Mouse (Mus musculus) midbrain, embryonic 16.5 days (tissue): Measurements from ENCODE around the gene Adcy5. TPM values are rescaled to one million over a fixed set of nuclear protein-coding genes. Genes with fewer than 3 reads are reported as not detected.

Experiments
- ATAC-seq: fragments of 200-750 bp; cut with Nextera tagmentation; 2 replicates; pipeline ENCODE4 v1.8.0; 2017; ENCODE audit warnings: moderate TSS enrichment
- H3K27ac ChIP-seq: fragments of 300-500 bp; sonication (generic); 2 replicates; pipeline ENCODE4 v1.5.1; 2014; ENCODE audit warnings: mild to moderate bottlenecking, low read length, mixed read lengths
- H3K27me3 ChIP-seq: fragments of 300-500 bp; sonication (generic); 2 replicates; pipeline ENCODE4 v1.6.1; 2014; ENCODE audit warnings: low read depth, low read length, mixed read lengths; ENCODE audit not compliant: control insufficient read depth, insufficient read depth
- H3K36me3 ChIP-seq: fragments of 300-500 bp; sonication (generic); 2 replicates; pipeline ENCODE4 v1.6.1; 2014; ENCODE audit warnings: mild to moderate bottlenecking, low read length, moderate library complexity, mixed read lengths; ENCODE audit not compliant: control insufficient read depth, insufficient read depth
- H3K4me1 ChIP-seq: fragments of 300-500 bp; sonication (generic); 2 replicates; pipeline ENCODE4 v1.6.1; 2014; ENCODE audit warnings: mild to moderate bottlenecking, low read length, mixed read lengths; ENCODE audit not compliant: control insufficient read depth, insufficient read depth
- H3K4me2 ChIP-seq: fragments of 300-500 bp; sonication (generic); 2 replicates; pipeline ENCODE4 v1.6.1; 2014; ENCODE audit warnings: mild to moderate bottlenecking, low read length, mixed read lengths
- H3K4me3 ChIP-seq: fragments of 300-500 bp; sonication (generic); 2 replicates; pipeline ENCODE4 v1.5.1; 2014; ENCODE audit warnings: low read depth, mild to moderate bottlenecking, low read length, moderate library complexity, mixed read lengths
- H3K9ac ChIP-seq: fragments of 300-500 bp; sonication (generic); 2 replicates; pipeline ENCODE4 v1.6.1; 2014; ENCODE audit warnings: low read depth, low read length, mixed read lengths
- H3K9me3 ChIP-seq: fragments of 300-500 bp; sonication (generic); replicated peaks from 2 replicates; pipeline ENCODE4 v1.6.1; 2014; ENCODE audit warnings: mild to moderate bottlenecking, low read length, mixed read lengths; ENCODE audit not compliant: control insufficient read depth, poor library complexity, severe bottlenecking
- WGBS: fragments of 180-500 bp; shearing (Covaris S2); extraction: QIAGEN DNeasy Blood & Tissue Kit; methylation state at CpG from one replicate; pipeline ENCODE4 v1.1.7; 2014; 5-methylcytosine and 5-hydroxymethylcytosine counted together
- polyA plus RNA-seq: library from polyadenylated mRNA; unstranded; fragments of >200 nt; fragmentation: Nextera tagmentation; extraction: Ambion mirVana; gene quantifications from 2 replicates; pipeline ENCODE4 v1.2.1, GENCODE M21; 2015

The Adcy5 gene
- polyA plus RNA-seq, 1 experiment from 2014 or later: 7.1 TPM

DNA sequence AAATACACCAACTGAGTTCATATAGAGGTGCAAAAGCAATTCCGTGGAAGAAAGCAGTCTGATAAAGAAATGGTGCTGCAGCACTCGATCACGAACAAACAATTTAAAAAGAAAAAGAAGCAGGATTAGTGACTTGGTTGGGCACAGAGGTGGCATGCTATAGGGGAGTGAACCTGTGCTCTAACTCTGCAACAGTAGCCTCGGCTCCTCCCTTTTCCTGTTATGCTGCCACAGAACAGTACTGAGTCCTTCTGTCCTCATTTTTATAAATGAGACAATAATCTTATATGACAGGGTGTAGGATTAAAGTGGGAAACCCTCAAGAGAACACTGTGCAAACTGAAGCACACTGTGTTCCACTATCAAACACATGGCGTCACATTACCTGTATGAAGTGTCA, 162.8 kb downstream of the Adcy5 start:
- no peak for ATAC-seq
- Histone ChIP-seq H3K27me3 (no peaks in the 10 kb centered on the region), H3K4me2 (no peak overlapping the region), H3K9me3 (no peaks in the 10 kb centered on the region), H3K36me3 (0 out of 2 replicates have a peak, but pooled peaks cover 2% of the 10 kb centered on the region), H3K4me1 (no peaks in the 10 kb centered on the region), H3K4me3 (no peak overlapping the region), H3K9ac (no peak overlapping the region), H3K27ac (no peak overlapping the region)
- 85% methylated on average over 5 of the region's 5 CpGs for WGBS

GRCm38 (mm10) chr16:35318397-35318796, 163.7 kb downstream of the Adcy5 start:
- 0 out of 2 replicates have a peak, but pooled peaks cover 2% of the 10 kb centered on the region for H3K36me3 ChIP-seq
- no peak overlapping the region for H3K4me2 ChIP-seq
- H3K4me1 ChIP-seq: no peaks in the 10 kb centered on the region
- ATAC-seq: no peak
- H3K27me3 ChIP-seq: no peaks in the 10 kb centered on the region
- no peak overlapping the region for H3K4me3 ChIP-seq
- no peak overlapping the region for H3K27ac ChIP-seq
- 89% methylated on average over 6 of the region's 6 CpGs for WGBS
- no peaks in the 10 kb centered on the region for H3K9me3 ChIP-seq
- no peak overlapping the region for H3K9ac ChIP-seq

DNA sequence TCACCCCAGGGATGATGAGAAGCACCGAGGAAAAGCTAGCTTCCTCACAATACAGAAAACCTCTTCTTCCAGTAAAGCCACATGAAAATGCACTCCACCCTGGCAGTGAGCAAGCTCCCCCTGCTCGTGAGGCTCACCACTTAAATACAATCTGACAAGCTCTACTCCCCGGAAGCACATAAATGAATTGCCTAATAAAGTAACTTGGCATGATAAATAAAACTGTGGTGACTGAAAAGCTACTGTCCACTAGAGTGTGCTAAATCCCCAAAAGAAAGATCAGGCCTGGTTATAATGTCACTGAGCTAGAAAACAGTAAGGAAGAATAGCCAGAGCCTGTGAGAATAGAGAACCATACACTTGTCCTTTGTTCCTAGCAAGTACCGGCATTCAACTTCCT, 164.7 kb downstream of the Adcy5 start:
- 21% methylated on average over 4 of the region's 4 CpGs for WGBS
- Histone ChIP-seq H3K9me3 (no peaks in the 10 kb centered on the region), H3K27ac (no peak overlapping the region)

DNA sequence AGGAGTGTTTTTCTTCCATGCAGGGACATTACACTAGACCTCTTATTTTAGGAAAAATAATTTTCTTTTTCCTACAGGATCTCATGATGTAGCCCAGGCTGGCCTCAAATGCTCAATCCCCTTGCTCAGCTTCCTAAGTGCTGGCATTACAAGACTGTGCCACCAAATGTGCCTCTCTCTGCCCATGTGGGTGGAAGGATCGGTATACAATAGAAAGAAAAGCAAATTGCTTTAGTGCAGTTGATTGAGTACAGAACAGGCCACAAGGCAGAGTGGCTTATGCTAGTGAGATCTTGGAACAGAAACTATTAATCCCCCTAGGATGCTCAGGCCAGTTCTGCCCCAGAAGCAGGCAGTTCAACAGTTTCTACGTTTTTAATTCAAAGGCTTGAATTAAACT, 165.1 kb downstream of the Adcy5 start:
- 79% methylated on average over 2 of the region's 2 CpGs for WGBS
- Histone ChIP-seq H3K4me2 (no peak overlapping the region), H3K27me3 (no peaks in the 10 kb centered on the region), H3K4me1 (no peaks in the 10 kb centered on the region), H3K4me3 (no peak overlapping the region), H3K9me3 (no peaks in the 10 kb centered on the region), H3K9ac (no peak overlapping the region), H3K36me3 (no peaks in the 10 kb centered on the region), H3K27ac (no peak overlapping the region)
- ATAC-seq: 0 out of 2 replicates have a peak, but pooled peaks have one; percentile 36

More for the DNA sequence above, 164.7 kb downstream of the Adcy5 start:
- no peaks in the 10 kb centered on the region for H3K4me1 ChIP-seq
- H3K4me3 ChIP-seq: no peak overlapping the region
- no peaks in the 10 kb centered on the region for H3K27me3 ChIP-seq
- no peak overlapping the region for H3K4me2 ChIP-seq
- no peak overlapping the region for H3K9ac ChIP-seq
- peak; percentile 88 for ATAC-seq
- no peaks in the 10 kb centered on the region for H3K36me3 ChIP-seq

- H3K9ac ChIP-seq: no peak overlapping the region
- no peaks in the 10 kb centered on the region for H3K4me1 ChIP-seq
- WGBS: 42% methylated on average over 1 of the region's 1 CpGs
- ATAC-seq: no peak
- no peak overlapping the region for H3K4me3 ChIP-seq
- H3K4me2 ChIP-seq: no peak overlapping the region
- no peaks in the 10 kb centered on the region for H3K9me3 ChIP-seq
- no peaks in the 10 kb centered on the region for H3K27me3 ChIP-seq
- no peak overlapping the region for H3K27ac ChIP-seq
- H3K36me3 ChIP-seq: no peaks in the 10 kb centered on the region
These were observed 175.8 kb downstream of the Adcy5 start for GRCm38 (mm10) chr16:35330451-35330850.

Other genes starting within 250 kb of the Adcy5 start
- 40.4 and 44.0 TPM in 2 replicates for gene Hacd2, start 132.4 kb upstream of the Adcy5 start, polyA plus RNA-seq
- gene Sec22a, start 209.0 kb downstream of the Adcy5 start, polyA plus RNA-seq: 40.4 and 43.7 TPM in 2 replicates